Mouse (Mus musculus): ENCODE results near the gene Nfs1. TPM values are rescaled to one million over a fixed set of nuclear protein-coding genes. Genes with fewer than 3 reads are reported as not detected.
"Not testable (repeated sequence)": the region's sequence is repeated elsewhere in the genome, so short reads cannot be mapped to it uniquely, and the experiment has no call there.

Nfs1 gene
- 10 to 100 TPM; 93.7 to 97.1 TPM for total RNA-seq (2021)
- long read RNA-seq, experiment 1, transcript Nfs1-201 (13 exons, 2,051 nt), result major isoform, 141 of 157 reads
- long read RNA-seq, experiment 1, partial matches to known transcripts, result 3 of 157 reads
- long read RNA-seq, experiment 1, other reads (novel, unspliced or antisense), result 12 of 157 reads
- long read RNA-seq, experiment 2, transcript Nfs1-201 (13 exons, 2,051 nt), result major isoform, 58 of 74 reads
- long read RNA-seq, experiment 2, partial matches to known transcripts, result 7 of 74 reads
- long read RNA-seq, experiment 2, other reads (novel, unspliced or antisense), result 9 of 74 reads

DNA sequence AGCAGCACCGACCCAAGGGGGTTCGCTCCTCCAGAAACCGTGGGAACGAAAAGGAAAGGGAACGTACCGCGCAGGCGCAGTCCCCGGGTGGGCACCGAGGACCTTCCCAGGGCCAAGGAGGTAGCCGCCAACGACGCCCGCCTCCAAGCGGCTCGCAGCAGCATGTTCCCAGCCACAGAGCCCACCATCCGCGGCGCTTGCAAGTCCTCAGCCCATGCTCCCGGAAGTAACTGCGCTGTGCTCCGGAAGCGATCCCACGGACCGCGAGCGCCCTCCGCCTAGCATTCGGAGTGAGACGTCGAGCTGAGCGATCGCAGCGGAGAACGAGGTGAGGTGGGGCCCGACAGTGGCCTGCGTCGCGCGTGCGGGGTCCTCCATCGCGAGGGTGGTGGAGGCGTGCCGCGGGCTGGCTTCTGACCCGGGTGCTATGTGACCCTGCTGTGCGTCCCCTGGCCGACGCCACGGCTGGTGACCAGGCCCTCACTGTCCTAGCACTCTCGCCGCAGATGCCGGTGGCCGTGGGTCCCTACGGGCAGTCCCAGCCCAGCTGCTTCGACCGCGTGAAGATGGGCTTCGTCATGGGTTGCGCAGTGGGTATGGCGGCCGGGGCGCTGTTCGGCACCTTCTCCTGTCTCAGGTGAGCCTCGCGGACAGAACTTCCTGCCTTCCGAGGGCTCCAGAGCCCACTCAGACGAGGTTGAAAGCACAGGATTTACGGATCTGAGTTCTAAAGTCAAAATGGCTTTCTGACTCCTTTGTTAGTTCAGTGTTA is at the start of gene Nfs1, which contains the start of gene Romo1:
TSS of gene Nfs1 (minus strand) at position 234 of the 772 bp plus-strand sequence.
TSS of gene Romo1 (plus strand) at position 87 of the 772 bp plus-strand sequence.
- peak; percentile 92 to 95 for DNase-seq

DNA sequence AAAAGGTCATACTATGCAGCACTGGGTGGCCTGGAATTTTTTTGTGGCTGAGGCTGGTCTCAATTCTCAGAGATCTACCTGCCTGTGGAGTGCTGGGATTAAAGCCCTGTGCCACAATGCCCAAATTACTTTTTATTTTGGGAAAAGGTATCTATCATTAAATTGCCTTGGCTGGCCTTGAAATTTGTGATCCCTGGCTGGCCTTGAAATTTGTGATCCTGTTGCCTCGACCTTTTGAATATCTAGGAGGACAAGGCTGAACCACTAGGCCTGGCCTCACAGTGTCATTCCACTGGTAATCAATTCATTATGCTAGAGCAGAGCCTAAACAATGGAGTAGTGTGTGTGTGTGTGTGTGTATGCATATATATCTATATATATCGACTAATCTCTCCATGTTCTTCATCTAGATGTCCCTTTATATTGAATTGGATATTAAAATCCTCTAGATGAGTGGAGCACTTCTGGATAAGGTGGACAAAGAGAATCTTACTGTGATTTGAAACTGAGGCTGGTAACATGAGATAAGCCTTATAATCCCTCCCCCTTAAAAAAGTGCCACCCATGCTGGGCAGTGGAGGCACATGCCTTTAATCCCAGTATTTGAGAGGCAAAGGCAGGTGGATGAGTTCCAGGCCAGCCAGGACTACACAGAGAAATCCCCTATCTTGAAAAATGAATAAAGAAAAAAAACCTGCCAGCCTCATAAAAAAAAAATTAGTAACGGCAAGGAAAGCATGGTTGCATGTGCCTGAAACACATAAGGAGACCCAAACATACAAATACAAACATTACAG is 49.3 kb upstream of the Nfs1 start:
- no peak for DNase-seq

DNA sequence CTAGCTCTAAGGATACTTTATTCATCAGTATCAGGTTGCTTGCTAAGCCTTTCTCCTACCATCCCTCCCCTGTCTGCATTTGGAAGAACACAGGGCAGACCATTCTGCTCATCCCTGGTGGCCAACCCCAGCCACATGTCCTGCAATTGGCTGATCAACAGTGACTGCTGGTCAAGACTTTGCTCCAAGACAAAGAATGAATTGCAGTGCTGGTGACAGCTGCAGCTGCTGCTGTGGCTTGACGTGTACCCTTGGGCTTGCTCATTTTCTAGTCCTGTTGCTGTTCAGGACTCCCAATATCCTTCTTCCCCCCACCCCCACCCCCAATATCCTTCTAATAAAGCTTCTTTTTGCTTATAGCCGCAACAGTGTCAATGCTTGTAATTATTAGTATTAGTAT is 48.1 kb upstream of the Nfs1 start:
- no peak for DNase-seq

DNA sequence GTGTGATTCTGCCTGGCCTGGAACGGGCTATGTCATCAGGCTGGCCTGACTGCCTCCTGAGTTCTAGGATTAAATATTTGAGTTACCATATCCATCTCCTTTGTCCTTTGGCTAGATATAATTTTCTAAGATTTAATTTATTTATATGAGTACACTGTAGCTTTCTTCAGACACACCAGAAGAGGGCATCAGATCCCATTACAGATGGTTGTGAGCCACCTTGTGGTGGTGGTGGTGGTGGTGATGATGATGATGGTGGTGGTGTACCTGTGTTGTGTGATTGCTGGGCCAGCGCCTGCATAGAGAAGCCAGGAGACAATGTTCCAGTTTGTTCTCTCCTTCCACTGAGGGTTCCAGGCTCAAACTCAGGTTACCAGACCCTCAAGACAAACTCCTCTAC is 47.6 kb upstream of the Nfs1 start:
- DNase-seq, result no peak

DNA sequence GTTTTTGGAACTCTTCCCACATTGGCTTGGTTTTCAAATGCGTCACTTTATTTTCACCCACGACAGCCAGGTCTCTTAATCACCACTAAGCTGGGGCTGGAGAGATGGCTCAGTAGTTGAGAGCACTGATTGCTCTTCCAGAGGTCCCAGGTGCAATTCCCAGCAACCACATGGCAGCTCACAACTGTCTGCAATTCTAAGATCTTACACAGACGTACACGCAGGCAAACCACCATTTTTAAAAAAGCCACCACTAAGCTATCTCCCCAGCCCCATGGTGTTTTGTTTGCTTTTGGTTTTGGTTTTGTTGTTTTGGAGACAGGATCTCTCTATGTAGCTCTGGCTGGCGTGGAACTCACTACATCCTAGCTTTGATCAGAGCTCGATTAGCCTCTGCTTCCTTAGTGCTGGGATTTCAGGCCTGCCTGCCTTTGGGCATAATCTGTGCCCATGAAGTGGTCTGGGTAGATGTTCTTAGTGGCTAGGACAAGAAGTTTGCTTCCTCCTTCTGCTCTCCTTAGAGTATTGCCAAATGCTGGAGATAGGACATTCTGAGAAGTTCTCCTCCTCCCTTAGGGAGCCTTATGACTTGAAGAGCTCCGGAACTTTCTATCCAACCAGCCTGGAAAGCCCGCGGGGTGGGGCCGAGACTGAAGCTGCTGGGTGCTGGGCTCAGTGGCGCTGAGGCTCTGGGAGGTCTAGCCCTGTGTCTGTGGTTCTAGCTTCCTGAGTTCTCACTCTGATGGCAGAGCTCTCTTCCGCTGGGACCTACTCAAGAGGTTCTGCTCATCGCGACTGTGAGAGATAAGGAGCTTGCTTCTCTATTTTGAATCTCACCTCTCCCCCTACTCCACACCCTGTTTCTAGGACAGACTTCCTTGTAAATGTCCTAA is 46.3 kb upstream of the Nfs1 start:
- DNase-seq, result peak; percentile 48 to 73

DNA sequence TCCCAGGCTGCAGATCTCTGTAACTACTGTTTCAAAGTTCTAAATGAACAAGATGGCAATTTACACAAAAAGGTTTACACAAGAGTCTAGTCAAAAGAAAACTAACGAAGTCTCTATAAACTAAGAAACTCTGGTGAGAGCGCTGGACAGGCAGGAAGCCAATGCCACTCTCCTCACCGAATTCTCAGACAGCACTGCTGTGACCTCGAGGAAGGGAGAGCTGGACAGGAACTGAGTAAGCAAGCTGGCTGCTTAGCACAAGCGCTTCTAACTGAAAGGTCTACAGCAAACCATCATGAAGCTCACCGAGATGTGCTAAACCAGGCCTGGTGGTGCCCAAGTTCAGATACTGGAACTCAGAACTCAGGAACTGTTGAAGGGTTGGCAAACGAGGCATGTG is 45.3 kb upstream of the Nfs1 start:
- not testable (repeated sequence) for DNase-seq

DNA sequence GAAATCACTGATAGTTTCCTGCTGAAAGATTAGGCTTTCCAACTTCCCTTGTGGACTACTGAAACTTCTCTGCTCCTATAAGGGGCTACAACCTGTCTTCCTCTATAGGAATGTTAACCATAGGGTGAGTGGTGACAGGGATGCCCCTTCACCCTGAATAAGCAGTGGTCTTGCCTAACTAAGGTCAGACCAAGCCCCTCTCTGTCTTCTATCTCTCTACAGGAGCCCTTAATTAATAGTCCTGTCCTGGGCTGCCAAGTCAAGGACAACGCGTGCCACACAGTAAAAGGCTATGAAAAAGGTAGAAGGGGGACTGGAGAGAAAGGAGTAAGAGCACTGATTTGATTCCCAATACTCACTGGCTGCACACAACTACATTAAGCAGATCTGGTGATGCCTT is 37.6 kb upstream of the Nfs1 start:
- no peak for DNase-seq

DNA sequence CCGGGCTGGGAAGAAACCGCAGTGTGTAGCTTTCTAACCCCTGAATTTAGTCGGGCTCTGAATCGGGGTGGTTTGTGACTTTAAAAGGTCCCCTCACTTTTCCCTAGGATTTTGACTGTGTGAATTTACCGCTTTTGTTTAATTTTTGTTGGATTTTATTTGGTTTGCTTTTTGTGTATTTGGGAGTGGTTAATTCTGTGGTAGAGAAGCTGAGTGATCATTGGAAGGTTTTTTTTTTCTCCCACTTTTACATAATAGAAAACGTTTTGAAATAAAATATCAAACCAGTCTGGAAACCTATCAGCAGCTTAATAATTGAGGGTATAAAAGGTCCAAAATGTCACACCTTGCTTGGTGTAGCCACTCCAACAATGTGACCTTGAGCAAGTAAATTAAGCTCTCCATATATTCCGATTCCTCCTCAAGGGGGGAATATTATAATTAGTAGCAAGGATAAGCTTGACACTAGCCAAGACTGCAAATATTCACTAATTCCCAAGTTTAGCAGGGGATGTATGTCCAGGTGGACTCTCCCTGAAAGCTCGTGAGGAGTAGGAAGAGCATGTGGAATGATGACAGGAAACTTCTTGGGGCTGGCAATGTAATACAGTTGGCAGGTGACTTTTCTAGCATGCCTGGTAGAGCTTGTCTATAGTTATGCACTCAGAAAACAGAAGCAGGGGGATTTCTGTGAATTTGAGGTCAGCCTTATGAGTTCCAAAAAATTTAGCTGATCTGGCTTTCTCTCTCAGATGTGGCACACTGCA is 37.0 kb upstream of the Nfs1 start:
- peak in 1 of 2 experiments; percentile 40 for DNase-seq

DNA sequence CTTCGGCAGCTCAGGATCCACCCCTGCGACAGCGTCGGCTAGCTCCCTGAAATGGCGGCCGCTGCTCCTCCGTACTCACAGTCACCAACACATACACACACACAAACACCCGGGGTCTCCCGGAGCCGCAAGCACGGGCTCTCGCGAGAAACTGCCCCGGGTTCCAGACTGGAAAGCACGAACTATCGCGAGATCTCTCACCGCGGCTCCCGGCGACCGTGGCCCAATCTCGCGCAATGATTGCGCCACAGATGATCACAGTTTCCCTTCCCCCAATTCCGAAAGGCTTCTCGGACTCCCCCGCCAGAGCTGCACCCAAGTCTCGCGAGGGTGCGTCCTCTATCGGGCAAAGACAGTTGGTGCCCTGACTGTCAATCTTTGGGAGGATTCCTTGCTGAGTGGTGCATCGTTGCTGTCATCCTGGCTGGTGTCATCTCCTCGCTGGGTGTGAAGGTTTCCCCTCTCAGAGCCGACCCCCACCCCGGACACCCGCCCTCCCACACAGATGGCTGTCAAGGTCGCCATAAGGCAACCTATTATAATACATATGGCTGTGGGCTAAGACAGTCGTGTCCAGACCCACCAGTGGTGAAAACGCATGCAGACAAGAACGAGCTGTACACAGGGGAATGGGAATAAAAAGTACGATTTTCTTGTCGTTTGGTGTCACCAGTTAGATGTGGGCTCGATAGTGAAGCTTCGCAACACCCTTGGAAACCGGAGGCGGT is 36.3 kb upstream of the Nfs1 start, which contains the start of gene Rbm39:
TSS of gene Rbm39 (minus strand) at position 145 of the 728 bp plus-strand sequence.
- peak; percentile 100 for DNase-seq

DNA sequence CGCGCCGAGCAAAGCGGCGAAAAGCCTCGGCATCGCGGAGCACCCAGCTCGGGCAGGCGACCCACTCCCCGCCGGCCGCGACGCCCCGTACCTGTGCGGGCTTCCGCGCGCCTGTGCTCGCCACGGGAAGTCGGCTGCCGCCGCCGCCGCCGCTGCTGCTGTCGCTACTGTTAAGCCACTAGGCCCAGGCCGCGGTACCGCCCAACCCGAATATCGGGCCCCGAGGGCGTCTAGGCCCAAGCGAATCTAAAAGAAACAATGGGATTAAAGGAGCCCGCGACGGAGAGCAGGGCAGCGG is 35.8 kb upstream of the Nfs1 start:
- no peak for DNase-seq

DNA sequence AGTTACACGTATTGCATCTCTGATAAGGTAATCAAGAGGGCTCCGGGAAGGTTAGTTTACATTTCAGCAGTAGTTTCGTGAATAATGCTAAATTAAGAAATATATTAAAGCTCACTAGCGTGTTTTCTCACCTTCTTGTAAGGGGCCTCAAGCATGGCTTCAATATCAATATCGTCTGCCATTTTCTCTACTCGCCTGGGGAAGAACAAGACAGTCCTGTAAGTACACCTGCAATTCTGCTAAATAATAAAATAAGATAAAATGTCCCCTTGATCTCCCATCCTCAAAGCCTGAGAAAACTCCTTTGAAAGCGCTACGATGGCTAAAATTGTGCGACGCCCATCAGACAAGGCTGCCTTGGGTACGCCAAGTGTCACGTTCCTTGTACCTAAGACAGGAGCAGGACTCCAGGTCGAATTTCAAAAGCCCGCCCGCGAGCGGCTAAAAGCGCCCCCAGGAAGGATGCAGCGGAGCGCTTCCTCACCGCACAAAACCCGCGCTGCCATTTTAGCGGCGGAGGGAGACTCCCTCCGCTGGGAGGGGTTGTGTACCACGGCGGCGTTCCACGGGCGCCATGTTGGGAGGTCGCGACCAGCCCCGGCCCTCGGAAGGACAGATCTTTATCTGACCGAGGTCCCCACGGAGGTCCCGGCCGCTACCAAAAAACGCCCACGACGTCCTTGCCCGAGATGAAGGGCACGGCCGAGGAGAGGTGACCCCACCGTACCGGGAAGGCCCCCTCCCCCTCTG is 35.2 kb upstream of the Nfs1 start:
- peak; percentile 83 to 84 for DNase-seq

DNA sequence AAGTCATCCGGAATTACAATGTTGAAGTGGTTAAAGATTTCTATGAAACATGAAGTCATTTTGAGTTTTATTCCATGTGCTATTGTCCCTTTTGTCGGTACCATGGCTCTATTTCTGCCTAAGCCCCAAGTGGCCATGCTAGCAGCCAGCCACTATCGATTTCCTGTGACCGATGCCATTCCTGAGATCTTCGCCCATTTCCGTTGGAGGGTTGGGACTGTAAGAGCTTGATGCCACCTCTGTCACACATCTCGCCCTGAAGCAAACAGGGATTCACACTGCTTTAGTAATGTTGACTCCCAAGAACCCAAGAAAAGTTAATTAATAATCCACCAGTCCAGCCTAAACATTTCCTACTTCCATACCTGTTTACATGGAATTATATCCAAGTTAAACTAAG is 33.7 kb upstream of the Nfs1 start:
- DNase-seq, result no peak

DNA sequence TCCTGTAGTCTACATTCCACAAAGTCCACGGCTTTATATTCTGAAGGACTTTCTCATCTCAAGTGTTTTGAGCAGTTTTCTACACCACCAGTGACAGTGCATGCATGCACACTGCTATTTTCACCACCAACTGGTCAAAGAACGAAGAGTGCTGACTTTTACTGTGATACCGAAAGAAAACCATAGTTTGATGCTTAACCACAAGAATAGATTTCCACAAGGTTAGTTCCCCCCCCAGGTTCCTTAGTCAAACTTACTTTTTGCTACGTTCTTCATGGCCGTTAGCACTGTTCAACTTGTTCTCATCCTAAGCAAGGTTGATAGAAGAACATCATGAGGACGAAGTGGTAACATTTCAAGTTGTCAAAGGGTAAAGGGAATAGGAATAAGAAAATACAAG is 33.1 kb upstream of the Nfs1 start:
- DNase-seq, result no peak

DNA sequence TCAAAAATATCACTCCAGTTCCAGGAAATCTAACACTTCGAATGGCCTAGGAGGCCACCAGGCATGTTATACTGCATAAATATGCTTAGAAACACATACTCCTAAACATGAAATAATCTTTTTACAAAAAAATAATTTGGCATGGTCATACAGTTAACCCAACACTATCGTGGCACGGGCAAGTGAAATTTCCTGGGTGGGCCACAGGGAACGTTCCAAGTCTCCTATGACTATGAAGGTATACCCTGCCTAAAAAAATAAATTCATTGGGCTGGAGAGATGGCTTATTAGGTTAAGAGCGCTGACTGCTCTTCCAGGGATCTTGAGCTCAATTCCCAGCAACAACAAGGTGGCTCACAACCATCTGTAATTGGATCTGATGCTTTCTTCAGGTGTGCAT is 22.6 kb upstream of the Nfs1 start:
- DNase-seq, result no peak

DNA sequence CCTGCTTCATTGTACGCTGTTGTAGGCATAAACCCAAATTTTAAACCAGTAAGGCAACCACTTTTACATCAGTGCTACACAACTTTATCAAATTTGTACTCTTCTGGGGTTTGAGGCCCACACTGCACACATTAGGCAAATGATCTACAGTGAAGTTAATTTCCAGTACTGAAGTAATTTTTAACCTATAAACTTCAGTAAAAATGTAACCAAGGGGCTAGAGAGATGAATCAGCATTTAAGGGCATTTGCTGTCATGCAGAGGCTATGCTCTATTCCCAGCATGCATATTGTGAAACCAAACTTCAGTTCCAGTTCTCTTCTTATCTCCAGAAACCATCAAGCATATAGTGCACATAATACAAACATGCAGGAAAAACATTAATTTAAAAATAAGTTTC is 21.5 kb upstream of the Nfs1 start:
- DNase-seq, result no peak

DNA sequence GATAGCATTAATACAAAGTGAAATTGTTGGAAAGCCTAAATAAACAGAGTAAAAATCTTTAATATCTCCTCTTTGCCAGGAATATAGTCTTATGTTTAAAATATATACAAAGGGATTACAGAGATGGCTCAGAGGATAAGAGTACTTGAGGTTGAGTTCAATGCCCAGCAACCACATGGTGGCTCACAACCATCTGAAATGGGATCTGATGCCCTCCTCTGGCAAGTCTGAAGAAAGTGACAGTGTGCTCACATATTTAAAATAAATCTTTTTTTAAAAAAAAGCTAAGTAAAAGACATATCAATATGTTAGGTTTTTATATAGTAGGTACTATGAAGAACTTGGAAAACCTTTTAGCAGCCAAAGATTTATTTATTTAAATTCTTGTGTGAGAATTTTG is 7.6 kb upstream of the Nfs1 start:
- no peak for DNase-seq

DNA sequence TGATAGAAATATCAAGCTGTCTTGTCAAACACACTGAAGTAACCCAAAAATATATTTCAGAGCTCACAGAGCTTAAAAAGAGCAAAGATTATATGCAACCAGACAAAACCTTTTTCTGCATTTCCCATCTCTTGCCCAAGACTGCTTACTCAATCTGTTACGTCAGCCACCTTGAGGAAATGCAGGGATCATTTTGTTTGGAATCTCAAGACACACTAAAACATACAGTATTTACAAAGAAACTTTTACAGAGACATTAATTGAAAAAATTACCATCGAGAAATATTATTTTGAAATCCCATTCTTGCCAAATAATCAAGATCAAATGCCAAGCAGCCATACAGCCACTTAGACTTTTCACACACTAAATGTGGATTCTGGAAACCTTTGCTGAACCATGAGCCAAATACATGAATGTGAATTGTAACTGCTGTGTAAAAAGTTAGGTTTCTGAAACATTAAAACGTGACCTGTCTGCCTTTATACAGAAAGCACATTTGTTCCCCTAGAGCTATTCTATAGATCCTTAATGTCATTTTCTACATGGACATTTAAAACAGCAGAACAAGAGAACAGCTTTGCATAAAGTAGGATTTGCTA is 3.4 kb upstream of the Nfs1 start:
- DNase-seq, result no peak

DNA sequence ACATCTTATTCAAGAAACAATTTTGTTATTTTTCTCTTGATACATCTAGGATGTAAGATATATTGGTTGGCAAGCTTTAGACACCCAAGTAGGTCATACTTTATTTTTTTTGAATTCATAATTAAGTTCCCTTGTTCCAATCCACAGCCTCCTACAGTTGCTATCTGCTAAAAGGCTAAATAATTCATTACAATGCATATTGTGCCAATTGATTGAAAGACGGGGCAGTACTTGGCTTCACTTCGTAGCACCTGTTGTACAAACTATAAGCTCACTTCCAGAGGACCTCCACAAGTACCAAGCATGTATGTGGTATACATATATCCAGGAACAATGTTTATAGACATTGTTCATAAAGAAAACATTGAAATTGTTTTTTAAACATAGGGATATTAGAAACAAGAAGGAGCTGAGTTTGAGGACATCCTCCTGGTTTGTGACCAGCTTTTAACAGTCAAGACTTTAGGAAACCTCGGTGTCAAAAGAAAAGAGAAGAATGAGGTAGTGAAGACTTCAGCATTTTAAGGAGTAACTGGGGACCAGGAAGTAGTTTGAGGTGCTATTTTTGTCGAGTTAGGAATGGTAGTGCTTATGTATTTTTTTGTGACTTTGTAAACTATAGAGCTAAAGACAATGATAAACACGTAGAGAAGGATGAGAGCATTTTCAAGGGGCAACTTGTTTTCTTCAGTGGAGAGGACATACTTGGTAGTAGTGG is 2.4 kb upstream of the Nfs1 start:
- no peak for DNase-seq
